Mouse (Mus musculus) kidney, embryonic 15.5 days (tissue): ENCODE measurements around the gene Selenoo. TPM values are rescaled to one million over a fixed set of nuclear protein-coding genes. Genes with fewer than 3 reads are reported as not detected.
A peak's percentile ranks its signal among the peaks of the same experiment; 100 is the strongest.

Experiments
- ATAC-seq: fragments of 200-750 bp; cut with Nextera tagmentation; replicated peaks from 2 replicates; pipeline ENCODE4 v1.8.0; 2017; ENCODE audit warnings: moderate TSS enrichment; ENCODE audit not compliant: low FRiP score
- H3K27ac ChIP-seq: fragments of 300-500 bp; sonication (generic); 2 replicates; pipeline ENCODE4 v1.5.1; 2015; ENCODE audit warnings: mild to moderate bottlenecking, inconsistent platforms
- H3K27me3 ChIP-seq: fragments of 300-500 bp; sonication (generic); 2 replicates; pipeline ENCODE4 v1.6.1; 2015; ENCODE audit warnings: inconsistent platforms
- H3K36me3 ChIP-seq: fragments of 300-500 bp; sonication (generic); 2 replicates; pipeline ENCODE4 v1.6.1; 2015; ENCODE audit warnings: inconsistent platforms
- H3K4me1 ChIP-seq: fragments of 300-500 bp; sonication (generic); 2 replicates; pipeline ENCODE4 v1.6.1; 2015; ENCODE audit warnings: inconsistent platforms
- H3K4me2 ChIP-seq: fragments of 300-500 bp; sonication (generic); 2 replicates; pipeline ENCODE4 v1.6.1; 2015; ENCODE audit warnings: moderate library complexity, mild to moderate bottlenecking, inconsistent platforms
- H3K4me3 ChIP-seq: fragments of 300-500 bp; sonication (generic); replicated peaks from 2 replicates; pipeline ENCODE4 v1.5.1; 2015; ENCODE audit warnings: mild to moderate bottlenecking, inconsistent platforms
- H3K9ac ChIP-seq: fragments of 300-500 bp; sonication (generic); 2 replicates; pipeline ENCODE4 v1.6.1; 2015; ENCODE audit warnings: mild to moderate bottlenecking, inconsistent platforms
- H3K9me3 ChIP-seq: fragments of 300-500 bp; sonication (generic); replicated peaks from 2 replicates; pipeline ENCODE4 v1.6.1; 2016; ENCODE audit warnings: inconsistent platforms
- WGBS: fragments of 180-500 bp; shearing (Covaris S2); methylation state at CpG from one replicate; pipeline ENCODE4 v1.1.7; 2015; ENCODE audit warnings: mixed read lengths; 5-methylcytosine and 5-hydroxymethylcytosine counted together
- polyA plus RNA-seq: library from polyadenylated mRNA; unstranded; fragments of >200 nt; fragmentation: Nextera tagmentation; extraction: Ambion mirVana; gene quantifications from 2 replicates; pipeline ENCODE4 v1.2.1, GENCODE M21; 2015

Gene Selenoo
- polyA plus RNA-seq, 1 experiment from 2014 or later = 19.9 TPM

DNA sequence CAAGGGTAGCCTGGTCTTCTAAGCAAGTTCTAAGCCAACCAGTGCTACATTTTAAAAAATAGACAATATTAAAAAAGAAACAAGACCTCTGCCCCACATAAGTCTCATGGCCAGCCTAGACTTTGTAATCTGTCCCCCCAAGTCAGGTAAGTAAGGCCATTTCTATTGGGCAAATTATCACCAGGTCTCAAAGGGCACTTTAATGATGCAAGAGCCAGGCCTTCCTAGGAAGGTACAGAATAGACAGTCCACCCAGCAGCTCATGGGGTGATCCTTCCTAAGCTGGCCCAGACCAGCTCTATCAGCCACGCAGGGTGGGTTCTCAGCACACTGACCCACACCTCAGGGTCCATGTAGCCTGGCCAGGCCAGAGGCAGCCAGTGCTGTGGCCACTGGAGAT is 5.0 kb upstream of the Selenoo start:
- Histone ChIP-seq H3K27me3 (no peaks in the 10 kb centered on the region), H3K9me3 (no peaks in the 10 kb centered on the region), H3K4me1 (peaks cover 7% of the 10 kb centered on the region), H3K4me2 (no peak overlapping the region), H3K4me3 (no peak overlapping the region), H3K36me3 (peaks cover 77% of the 10 kb centered on the region), H3K9ac (no peak overlapping the region), H3K27ac (no peak overlapping the region)
- WGBS = 89% methylated on average over 1 of the region's 1 CpGs
- no peak for ATAC-seq

DNA sequence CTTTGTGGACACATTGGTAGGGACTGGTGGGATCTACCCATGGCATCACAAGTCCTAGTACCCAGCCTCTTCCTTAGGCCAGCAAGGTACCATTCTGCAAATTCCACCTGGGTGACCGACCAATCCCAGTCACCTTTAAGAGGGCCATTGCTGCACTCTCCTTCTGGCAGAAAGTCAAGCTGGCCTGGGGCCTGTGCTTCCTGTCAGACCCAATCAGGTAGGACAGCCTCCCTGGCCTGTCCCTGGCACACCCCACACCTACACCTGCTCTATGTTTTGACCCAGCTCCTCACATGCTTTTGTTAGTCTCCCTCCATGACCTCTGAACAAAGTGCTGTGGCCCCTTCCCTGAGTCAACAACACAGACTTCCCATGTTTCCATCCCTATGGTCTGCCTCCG is 4.1 kb upstream of the Selenoo start:
- WGBS = 85% methylated on average over 2 of the region's 2 CpGs
- H3K9ac ChIP-seq = no peak overlapping the region
- no peak for ATAC-seq
- peaks cover 75% of the 10 kb centered on the region for H3K36me3 ChIP-seq
- H3K4me2 ChIP-seq = no peak overlapping the region
- H3K27ac ChIP-seq = no peak overlapping the region
- no peaks in the 10 kb centered on the region for H3K27me3 ChIP-seq
- H3K4me1 ChIP-seq = peaks cover 11% of the 10 kb centered on the region
- no peak overlapping the region for H3K4me3 ChIP-seq
- H3K9me3 ChIP-seq = no peaks in the 10 kb centered on the region

GRCm38 (mm10) chr15:89089248-89090051 is 566 bp downstream of the Selenoo start:
- H3K27me3 ChIP-seq = no peaks in the 10 kb centered on the region
- peak overlapping the region; percentile 65 for H3K4me3 ChIP-seq
- peak overlapping the region; percentile 89 for H3K27ac ChIP-seq
- H3K4me2 ChIP-seq = peak overlapping the region; percentile 96
- peak overlapping the region; percentile 81 for H3K9ac ChIP-seq
- 3% methylated on average over 66 of the region's 68 CpGs for WGBS
- H3K36me3 ChIP-seq = peaks cover 60% of the 10 kb centered on the region
- peaks cover 21% of the 10 kb centered on the region for H3K4me1 ChIP-seq
- peak; percentile 63 for ATAC-seq
- H3K9me3 ChIP-seq = no peaks in the 10 kb centered on the region

DNA sequence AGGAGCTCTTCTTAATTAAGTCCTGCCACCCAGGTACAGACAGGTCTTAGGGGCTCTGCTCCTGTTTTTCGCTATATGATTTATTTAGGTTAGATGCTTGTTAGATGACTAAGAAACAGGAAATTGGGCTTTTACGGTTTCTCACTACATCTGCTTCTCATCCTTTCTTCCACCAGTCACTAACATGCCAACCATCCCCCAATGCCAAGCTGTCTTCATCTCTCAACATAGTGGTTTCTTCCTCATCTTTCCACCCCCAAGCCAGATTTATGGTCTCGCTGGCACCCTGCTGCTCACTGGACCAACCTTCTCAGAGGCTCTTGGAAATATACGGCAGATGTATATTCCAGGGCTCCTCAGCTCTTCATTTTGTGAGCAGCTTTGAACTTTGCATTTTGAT is 1.8 kb downstream of the Selenoo start:
- ATAC-seq = no peak
- peaks cover 60% of the 10 kb centered on the region for H3K36me3 ChIP-seq
- peaks cover 21% of the 10 kb centered on the region for H3K4me1 ChIP-seq
- no peaks in the 10 kb centered on the region for H3K27me3 ChIP-seq
- H3K4me2 ChIP-seq = peak overlapping the region; percentile 96; the same call in 1 of the 2 replicates
- no peak overlapping the region for H3K4me3 ChIP-seq
- H3K9me3 ChIP-seq = no peaks in the 10 kb centered on the region
- H3K9ac ChIP-seq = no peak overlapping the region
- 78% methylated on average over 4 of the region's 4 CpGs for WGBS
- no peak overlapping the region for H3K27ac ChIP-seq

DNA sequence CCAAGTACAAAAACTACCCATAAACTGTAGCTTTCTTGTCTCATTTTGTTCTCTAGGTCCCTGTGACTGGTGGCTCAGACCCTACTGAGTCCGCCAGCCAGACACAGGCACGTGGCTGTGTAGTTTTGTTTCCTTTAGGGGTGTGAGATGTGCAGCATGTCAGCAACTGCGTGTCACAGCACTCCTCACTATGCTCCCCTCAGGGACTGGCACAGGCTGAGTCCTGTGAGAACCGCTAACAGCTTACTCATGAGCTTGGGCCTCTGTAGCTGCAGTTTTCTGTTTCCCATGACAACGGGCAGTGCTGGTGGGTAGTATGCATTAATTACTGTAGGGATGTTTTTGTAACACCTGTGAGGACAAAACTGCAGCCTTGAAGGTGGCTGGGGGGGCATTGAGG is 3.3 kb downstream of the Selenoo start:
- Histone ChIP-seq H3K4me2 (no peak overlapping the region), H3K36me3 (peaks cover 60% of the 10 kb centered on the region), H3K9ac (no peak overlapping the region), H3K4me3 (no peak overlapping the region), H3K27ac (no peak overlapping the region), H3K9me3 (no peaks in the 10 kb centered on the region), H3K27me3 (no peaks in the 10 kb centered on the region), H3K4me1 (peaks cover 21% of the 10 kb centered on the region)
- ATAC-seq = no peak
- 89% methylated on average over 5 of the region's 5 CpGs for WGBS

DNA sequence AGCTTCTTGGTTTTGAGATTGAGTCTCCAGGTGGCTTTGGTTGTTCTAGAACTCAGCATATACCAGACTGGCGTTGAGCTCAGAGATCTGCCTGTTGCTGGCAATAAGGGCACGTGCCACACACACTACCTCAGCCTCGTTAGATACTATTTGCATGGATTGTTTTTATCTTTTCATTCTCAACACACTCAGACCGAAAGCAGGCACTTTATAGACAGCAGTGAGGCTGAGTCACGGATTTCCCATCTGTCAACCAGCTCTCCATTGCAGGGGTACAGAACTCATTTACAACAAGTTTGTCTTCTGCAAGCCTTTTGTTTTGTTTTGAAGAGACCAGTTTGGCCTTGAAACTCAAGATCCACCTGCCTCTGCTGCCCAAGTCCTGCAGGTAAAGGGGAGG is 8.6 kb downstream of the Selenoo start:
- Histone ChIP-seq H3K27ac (no peak overlapping the region), H3K9me3 (no peaks in the 10 kb centered on the region), H3K4me1 (no peaks in the 10 kb centered on the region), H3K4me2 (no peak overlapping the region), H3K9ac (no peak overlapping the region), H3K4me3 (no peak overlapping the region), H3K27me3 (no peaks in the 10 kb centered on the region), H3K36me3 (peaks cover 100% of the 10 kb centered on the region)
- WGBS = 90% methylated on average over 5 of the region's 5 CpGs
- no peak for ATAC-seq

DNA sequence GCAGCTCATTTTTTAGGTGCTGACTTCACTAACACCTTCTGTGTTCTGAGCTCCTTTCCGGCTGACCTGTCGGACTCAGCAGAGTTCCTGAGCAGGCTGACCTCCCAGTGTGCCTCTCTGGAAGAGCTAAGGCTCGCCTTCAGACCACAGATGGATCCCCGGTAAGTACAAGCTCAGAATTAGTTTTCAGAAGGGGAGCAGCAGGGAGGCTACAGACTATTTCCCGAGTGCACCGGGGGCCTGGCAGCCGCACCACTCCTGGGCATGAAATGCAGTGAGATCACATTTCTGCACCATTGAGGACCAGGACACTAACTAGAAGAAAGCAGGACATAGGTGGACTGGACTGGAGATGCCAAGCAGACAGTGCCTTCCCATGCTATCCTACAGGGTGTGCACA is 9.7 kb downstream of the Selenoo start:
- H3K27me3 ChIP-seq = no peaks in the 10 kb centered on the region
- no peak overlapping the region for H3K4me2 ChIP-seq
- H3K27ac ChIP-seq = no peak overlapping the region
- H3K4me3 ChIP-seq = no peak overlapping the region
- no peak for ATAC-seq
- no peaks in the 10 kb centered on the region for H3K9me3 ChIP-seq
- peaks cover 100% of the 10 kb centered on the region for H3K36me3 ChIP-seq
- WGBS = 92% methylated on average over 7 of the region's 7 CpGs
- H3K4me1 ChIP-seq = no peaks in the 10 kb centered on the region
- no peak overlapping the region for H3K9ac ChIP-seq

- no peaks in the 10 kb centered on the region for H3K27me3 ChIP-seq
- ATAC-seq = no peak
- no peaks in the 10 kb centered on the region for H3K9me3 ChIP-seq
- H3K9ac ChIP-seq = no peak overlapping the region
- no peak overlapping the region for H3K4me2 ChIP-seq
- 88% methylated on average over 12 of the region's 12 CpGs for WGBS
- peaks cover 100% of the 10 kb centered on the region for H3K36me3 ChIP-seq
- no peak overlapping the region for H3K27ac ChIP-seq
- no peak overlapping the region for H3K4me3 ChIP-seq
- H3K4me1 ChIP-seq = no peaks in the 10 kb centered on the region
Measured at GRCm38 (mm10) chr15:89100823-89101222, 11.9 kb downstream of the Selenoo start.

GRCm38 (mm10) chr15:89102646-89103045 is 13.8 kb downstream of the Selenoo start:
- H3K27me3 ChIP-seq = no peaks in the 10 kb centered on the region
- H3K27ac ChIP-seq = no peak overlapping the region
- no peak overlapping the region for H3K4me3 ChIP-seq
- no peaks in the 10 kb centered on the region for H3K9me3 ChIP-seq
- 0 out of 2 replicates have a peak, but pooled peaks have one; percentile 9 for ATAC-seq
- peaks cover 100% of the 10 kb centered on the region for H3K36me3 ChIP-seq
- no peak overlapping the region for H3K9ac ChIP-seq
- no peaks in the 10 kb centered on the region for H3K4me1 ChIP-seq
- no peak overlapping the region for H3K4me2 ChIP-seq
- WGBS = 75% methylated on average over 5 of the region's 5 CpGs

- WGBS = 91% methylated on average over 10 of the region's 10 CpGs
- no peak for ATAC-seq
- H3K27me3 ChIP-seq = no peaks in the 10 kb centered on the region
Measured at GRCm38 (mm10) chr15:89103921-89104320, 15.0 kb downstream of the Selenoo start.

DNA sequence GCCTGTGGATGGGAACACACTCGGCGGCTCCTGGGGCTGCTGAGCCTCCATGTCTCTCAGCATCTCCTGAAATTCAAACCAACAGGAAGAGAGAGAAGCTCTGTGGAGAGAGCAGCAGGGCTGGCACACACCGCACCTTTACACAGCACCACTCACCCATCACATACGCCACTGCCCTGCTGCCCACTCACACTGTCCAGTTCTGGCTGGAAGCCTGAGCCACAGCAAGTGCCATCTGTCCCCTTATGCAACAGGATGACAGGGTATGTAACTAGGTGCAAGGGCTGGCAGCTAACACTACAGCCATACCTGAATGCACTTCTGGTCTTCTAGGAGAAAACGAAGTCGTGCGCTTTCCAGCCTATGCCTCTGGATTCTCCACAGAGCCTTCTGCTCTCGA is 15.5 kb downstream of the Selenoo start:
- Histone ChIP-seq H3K36me3 (peaks cover 100% of the 10 kb centered on the region), H3K27ac (no peak overlapping the region), H3K9me3 (no peaks in the 10 kb centered on the region), H3K9ac (no peak overlapping the region), H3K4me1 (no peaks in the 10 kb centered on the region), H3K4me2 (no peak overlapping the region), H3K27me3 (no peaks in the 10 kb centered on the region), H3K4me3 (no peak overlapping the region)
- WGBS = 94% methylated on average over 8 of the region's 8 CpGs
- ATAC-seq = no peak

More at GRCm38 (mm10) chr15:89103921-89104320, 15.0 kb downstream of the Selenoo start:
- peaks cover 100% of the 10 kb centered on the region for H3K36me3 ChIP-seq
- no peak overlapping the region for H3K4me2 ChIP-seq
- no peak overlapping the region for H3K27ac ChIP-seq
- H3K9ac ChIP-seq = no peak overlapping the region
- no peaks in the 10 kb centered on the region for H3K9me3 ChIP-seq
- no peak overlapping the region for H3K4me3 ChIP-seq
- no peaks in the 10 kb centered on the region for H3K4me1 ChIP-seq

- Histone ChIP-seq H3K27me3 (no peaks in the 10 kb centered on the region), H3K4me1 (no peaks in the 10 kb centered on the region), H3K9me3 (no peaks in the 10 kb centered on the region), H3K4me3 (no peak overlapping the region), H3K9ac (no peak overlapping the region), H3K36me3 (peaks cover 100% of the 10 kb centered on the region), H3K4me2 (no peak overlapping the region), H3K27ac (no peak overlapping the region)
- ATAC-seq = no peak
- 93% methylated on average over 13 of the region's 13 CpGs for WGBS
Measured at GRCm38 (mm10) chr15:89106073-89106472, 17.2 kb downstream of the Selenoo start.

GRCm38 (mm10) chr15:89106976-89107375 is 18.1 kb downstream of the Selenoo start:
- no peak overlapping the region for H3K27ac ChIP-seq
- no peak overlapping the region for H3K4me2 ChIP-seq
- no peaks in the 10 kb centered on the region for H3K4me1 ChIP-seq
- no peaks in the 10 kb centered on the region for H3K27me3 ChIP-seq
- H3K9ac ChIP-seq = no peak overlapping the region
- ATAC-seq = no peak
- H3K4me3 ChIP-seq = no peak overlapping the region
- peaks cover 100% of the 10 kb centered on the region for H3K36me3 ChIP-seq
- 92% methylated on average over 1 of the region's 1 CpGs for WGBS
- no peaks in the 10 kb centered on the region for H3K9me3 ChIP-seq
